Mouse (Mus musculus) kidney, adult 2 months (tissue): ENCODE results near the gene Tnp1.

Experiments
- CTCF ChIP-seq: fragments of 200-500 bp; conservative IDR thresholded peaks from 2 replicates; pipeline ENCODE4 v1.5.1; 2011; ENCODE audit warnings: low read depth, mild to moderate bottlenecking, control low read depth, low read length, moderate library complexity, mixed read lengths; ENCODE audit not compliant: insufficient read depth, insufficient read length
- POLR2A ChIP-seq: fragments of 200-500 bp; IDR thresholded peaks from one replicate; pipeline ENCODE4 v1.6.1; 2011; ENCODE audit warnings: low read depth, low read length, control low read depth

GRCm38 (mm10) chr1:72992209-72992608 is 23.5 kb downstream of the Tnp1 start:
- TF ChIP-seq CTCF (no peak), POLR2A (no peak)
